Mouse (Mus musculus): ENCODE results near the gene Rbm14. TPM values are rescaled to one million over a fixed set of nuclear protein-coding genes. Genes with fewer than 3 reads are reported as not detected.
"Not testable (repeated sequence)": the region's sequence is repeated elsewhere in the genome, so short reads cannot be mapped to it uniquely, and the experiment has no call there.

The Rbm14 gene
- polyA plus RNA-seq, 1 experiment = 27.4 TPM

GRCm38 (mm10) chr19:4793281-4793830 is 18.1 kb downstream of the Rbm14 start:
- H3K27ac ChIP-seq (ENCODE audit: insufficient read depth, low read length) = no peak overlapping the region
- TF ChIP-seq POLR2A (IDR thresholded peaks at IDR 0.05; ENCODE audit: borderline replicate concordance, insufficient read depth, low read length) = no peak
- no peak for TF ChIP-seq CTCF (IDR thresholded peaks at IDR 0.05; ENCODE audit: borderline replicate concordance, insufficient read depth, low read depth, low read length)
- no peaks in the 10 kb centered on the region for H3K27me3 ChIP-seq (ENCODE audit: control insufficient read depth, insufficient read depth, low read length)
- peak overlapping the region; percentile 67 for H3K4me3 ChIP-seq (replicated peaks; ENCODE audit: insufficient read depth, low read depth, low read length)
- no peak for DNase-seq
- H3K4me1 ChIP-seq (ENCODE audit: control insufficient read depth, insufficient read depth, low read length) = peaks cover 10% of the 10 kb centered on the region; the same call in 1 of the 2 replicates
- WGBS = under 1% methylated on average over 16 of the region's 16 CpGs

DNA sequence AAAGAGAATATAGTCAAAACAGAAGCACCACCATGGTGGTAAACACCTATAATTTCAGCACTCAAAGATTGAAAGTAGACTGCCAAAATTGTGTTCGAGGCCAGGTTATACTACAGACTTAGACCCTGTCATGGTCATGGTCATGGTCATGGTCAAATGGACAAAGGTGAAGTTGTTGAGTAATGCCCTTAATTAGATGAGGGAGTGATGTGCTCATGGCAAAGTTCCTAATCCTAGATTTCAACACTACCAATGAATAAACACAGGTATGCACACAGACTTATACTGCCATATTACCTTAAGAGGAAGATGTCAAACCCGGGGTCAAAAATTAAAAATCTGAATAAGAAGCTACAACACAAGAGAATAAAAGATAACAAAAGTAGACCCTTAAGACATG is 25.1 kb downstream of the Rbm14 start:
- WGBS = 90% methylated on average over 2 of the region's 2 CpGs
- H3K4me3 ChIP-seq (replicated peaks; ENCODE audit: insufficient read depth, low read depth, low read length) = no peak overlapping the region
- H3K4me1 ChIP-seq (ENCODE audit: control insufficient read depth, insufficient read depth, low read length) = peaks cover 11% of the 10 kb centered on the region
- no peak for DNase-seq
- TF ChIP-seq POLR2A (IDR thresholded peaks at IDR 0.05; ENCODE audit: borderline replicate concordance, insufficient read depth, low read length) (no peak), CTCF (IDR thresholded peaks at IDR 0.05; ENCODE audit: borderline replicate concordance, insufficient read depth, low read depth, low read length) (no peak)
- no peaks in the 10 kb centered on the region for H3K27me3 ChIP-seq (ENCODE audit: control insufficient read depth, insufficient read depth, low read length)
- H3K27ac ChIP-seq (ENCODE audit: insufficient read depth, low read length) = no peak overlapping the region

- WGBS = 67% methylated on average over 7 of the region's 7 CpGs
- peak in 1 of 2 experiments; percentile 6 for DNase-seq
- no peak for TF ChIP-seq CTCF (IDR thresholded peaks at IDR 0.05; ENCODE audit: borderline replicate concordance, insufficient read depth, low read depth, low read length)
- TF ChIP-seq POLR2A (IDR thresholded peaks at IDR 0.05; ENCODE audit: borderline replicate concordance, insufficient read depth, low read length) = no peak
- H3K27ac ChIP-seq (ENCODE audit: insufficient read depth, low read length) = no peak overlapping the region
- H3K4me3 ChIP-seq (replicated peaks; ENCODE audit: insufficient read depth, low read depth, low read length) = no peak overlapping the region
- no peaks in the 10 kb centered on the region for H3K27me3 ChIP-seq (ENCODE audit: control insufficient read depth, insufficient read depth, low read length)
- peaks cover 11% of the 10 kb centered on the region for H3K4me1 ChIP-seq (ENCODE audit: control insufficient read depth, insufficient read depth, low read length)
Measured at GRCm38 (mm10) chr19:4785206-4785605, 26.2 kb downstream of the Rbm14 start.

GRCm38 (mm10) chr19:4782891-4783290 is 28.5 kb downstream of the Rbm14 start:
- no peak for DNase-seq
- TF ChIP-seq CTCF (IDR thresholded peaks at IDR 0.05; ENCODE audit: borderline replicate concordance, insufficient read depth, low read depth, low read length) (no peak), POLR2A (IDR thresholded peaks at IDR 0.05; ENCODE audit: borderline replicate concordance, insufficient read depth, low read length) (no peak)
- 19% methylated on average over 2 of the region's 2 CpGs for WGBS
- Histone ChIP-seq H3K27me3 (ENCODE audit: control insufficient read depth, insufficient read depth, low read length) (no peaks in the 10 kb centered on the region), H3K27ac (ENCODE audit: insufficient read depth, low read length) (no peak overlapping the region), H3K4me1 (ENCODE audit: control insufficient read depth, insufficient read depth, low read length) (peaks cover 12% of the 10 kb centered on the region), H3K4me3 (replicated peaks; ENCODE audit: insufficient read depth, low read depth, low read length) (no peak overlapping the region)

- Histone ChIP-seq H3K4me1 (ENCODE audit: control insufficient read depth, insufficient read depth, low read length) (peaks cover 2% of the 10 kb centered on the region; the same call in 1 of the 2 replicates), H3K27me3 (ENCODE audit: control insufficient read depth, insufficient read depth, low read length) (no peaks in the 10 kb centered on the region), H3K4me3 (replicated peaks; ENCODE audit: insufficient read depth, low read depth, low read length) (no peak overlapping the region), H3K27ac (ENCODE audit: insufficient read depth, low read length) (no peak overlapping the region)
- no peak for TF ChIP-seq CTCF (IDR thresholded peaks at IDR 0.05; ENCODE audit: borderline replicate concordance, insufficient read depth, low read depth, low read length)
- no peak for TF ChIP-seq POLR2A (IDR thresholded peaks at IDR 0.05; ENCODE audit: borderline replicate concordance, insufficient read depth, low read length)
- no peak for DNase-seq
- WGBS = 82% methylated on average over 3 of the region's 3 CpGs
Measured at GRCm38 (mm10) chr19:4772785-4773184, 38.6 kb downstream of the Rbm14 start.

GRCm38 (mm10) chr19:4767507-4768148 is 43.8 kb downstream of the Rbm14 start:
- no peaks in the 10 kb centered on the region for H3K27me3 ChIP-seq (ENCODE audit: control insufficient read depth, insufficient read depth, low read length)
- no peak overlapping the region for H3K4me3 ChIP-seq (replicated peaks; ENCODE audit: insufficient read depth, low read depth, low read length)
- TF ChIP-seq POLR2A (IDR thresholded peaks at IDR 0.05; ENCODE audit: borderline replicate concordance, insufficient read depth, low read length) (no peak), CTCF (IDR thresholded peaks at IDR 0.05; ENCODE audit: borderline replicate concordance, insufficient read depth, low read depth, low read length) (no peak)
- WGBS = 68% methylated on average over 8 of the region's 12 CpGs
- no peaks in the 10 kb centered on the region for H3K4me1 ChIP-seq (ENCODE audit: control insufficient read depth, insufficient read depth, low read length)
- H3K27ac ChIP-seq (ENCODE audit: insufficient read depth, low read length) = no peak overlapping the region
- no peak for DNase-seq

DNA sequence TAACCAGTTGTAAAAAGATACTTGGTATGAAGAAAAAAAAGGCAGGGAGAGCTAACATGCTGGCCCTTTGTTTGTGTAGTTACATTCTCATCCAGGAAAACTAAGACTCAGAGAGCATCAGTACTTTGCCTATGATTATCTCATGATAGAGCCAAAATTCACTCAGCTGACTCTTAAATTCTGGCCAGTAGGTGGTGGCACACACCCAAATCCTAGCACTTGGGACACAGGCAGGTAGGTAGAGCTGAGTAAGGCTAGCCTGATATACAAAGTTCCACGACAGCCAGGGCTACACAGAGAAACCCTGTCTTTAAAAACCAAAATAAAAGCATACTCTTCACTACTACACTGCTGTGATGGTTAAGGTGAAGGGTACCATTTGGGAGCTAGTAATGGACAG is 48.6 kb downstream of the Rbm14 start:
- peak; percentile 65 to 75 for DNase-seq
- TF ChIP-seq CTCF (IDR thresholded peaks at IDR 0.05; ENCODE audit: borderline replicate concordance, insufficient read depth, low read depth, low read length) (peak; percentile 46; the same call in 1 of the 2 replicates), POLR2A (IDR thresholded peaks at IDR 0.05; ENCODE audit: borderline replicate concordance, insufficient read depth, low read length) (no peak)
- Histone ChIP-seq H3K4me3 (replicated peaks; ENCODE audit: insufficient read depth, low read depth, low read length) (no peak overlapping the region), H3K27me3 (ENCODE audit: control insufficient read depth, insufficient read depth, low read length) (no peaks in the 10 kb centered on the region), H3K4me1 (ENCODE audit: control insufficient read depth, insufficient read depth, low read length) (no peaks in the 10 kb centered on the region; the same call in 1 of the 2 replicates), H3K27ac (ENCODE audit: insufficient read depth, low read length) (no peak overlapping the region)
- 3% methylated on average over 1 of the region's 1 CpGs for WGBS

- not testable (repeated sequence) for H3K4me1 ChIP-seq (ENCODE audit: control insufficient read depth, insufficient read depth, low read length); DNase-seq
Measured at GRCm38 (mm10) chr19:4760544-4760943, 50.9 kb downstream of the Rbm14 start.

More at GRCm38 (mm10) chr19:4760544-4760943, 50.9 kb downstream of the Rbm14 start:
- H3K4me3 ChIP-seq (replicated peaks; ENCODE audit: insufficient read depth, low read depth, low read length); H3K27ac ChIP-seq (ENCODE audit: insufficient read depth, low read length); H3K27me3 ChIP-seq (ENCODE audit: control insufficient read depth, insufficient read depth, low read length): not testable (repeated sequence)
- 76% methylated on average over 8 of the region's 8 CpGs for WGBS

Data from cerebellum, adult 2 months (tissue).